Mouse (Mus musculus) liver, embryonic 13.5 days (tissue): ENCODE results near the gene Fndc8. TPM values are rescaled to one million over a fixed set of nuclear protein-coding genes. Genes with fewer than 3 reads are reported as not detected.
A peak's percentile ranks its signal among the peaks of the same experiment; 100 is the strongest.

Experiments used
- ATAC-seq: fragments of 200-750 bp; cut with Nextera tagmentation; 2 replicates; pipeline ENCODE4 v1.8.0; 2017; ENCODE audit warnings: low read depth, mild to moderate bottlenecking, moderate number of reproducible peaks, moderate library complexity
- DNase-seq: peaks from one replicate; pipeline ENCODE4 v3.0.0; 2022
- H3K27ac ChIP-seq: fragments of 300-500 bp; sonication (generic); 2 replicates; pipeline ENCODE4 v1.5.1; 2015; ENCODE audit warnings: moderate library complexity, mild to moderate bottlenecking, inconsistent platforms
- H3K27me3 ChIP-seq: fragments of 300-500 bp; sonication (generic); 2 replicates; pipeline ENCODE4 v1.6.1; 2015; ENCODE audit warnings: mild to moderate bottlenecking, inconsistent platforms
- H3K36me3 ChIP-seq: fragments of 300-500 bp; sonication (generic); 2 replicates; pipeline ENCODE4 v1.6.1; 2015; ENCODE audit warnings: mild to moderate bottlenecking, inconsistent platforms
- H3K4me1 ChIP-seq: fragments of 300-500 bp; sonication (generic); replicated peaks from 2 replicates; pipeline ENCODE4 v1.6.1; 2015; ENCODE audit warnings: inconsistent platforms
- H3K4me2 ChIP-seq: fragments of 300-500 bp; sonication (generic); 2 replicates; pipeline ENCODE4 v1.6.1; 2015; ENCODE audit warnings: inconsistent platforms, mild to moderate bottlenecking, moderate library complexity
- H3K4me3 ChIP-seq: fragments of 300-500 bp; sonication (generic); replicated peaks from 2 replicates; pipeline ENCODE4 v1.5.1; 2015; ENCODE audit warnings: mild to moderate bottlenecking, inconsistent platforms
- H3K9ac ChIP-seq: fragments of 300-500 bp; sonication (generic); 2 replicates; pipeline ENCODE4 v1.6.1; 2015; ENCODE audit warnings: mild to moderate bottlenecking, inconsistent platforms
- H3K9me3 ChIP-seq: fragments of 300-500 bp; sonication (generic); replicated peaks from 2 replicates; pipeline ENCODE4 v1.6.1; 2016; ENCODE audit warnings: inconsistent platforms
- WGBS: fragments of 180-500 bp; shearing (Covaris S2); methylation state at CpG from one replicate; pipeline ENCODE4 v1.1.7; 2015; ENCODE audit not compliant: insufficient replicate concordance; 5-methylcytosine and 5-hydroxymethylcytosine counted together
- polyA plus RNA-seq: library from polyadenylated mRNA; unstranded; fragments of >200 nt; fragmentation: Nextera tagmentation; extraction: Ambion mirVana; gene quantifications from 2 replicates; pipeline ENCODE4 v1.2.1, GENCODE M21; 2015

Gene Fndc8
- polyA plus RNA-seq, result 0.05 and 0.08 TPM in 2 replicates

GRCm38 (mm10) chr11:82891936-82892335 is at the start of gene Fndc8:
Gene Fndc8, plus strand, starts transcription at chr11:82892124.
- WGBS, result 37% methylated on average over 7 of the region's 7 CpGs
- no peak within 1 kb of the TSS for H3K9ac ChIP-seq
- no peaks in the 10 kb centered on the region for H3K36me3 ChIP-seq
- H3K27ac ChIP-seq, result no peak within 1 kb of the TSS
- DNase-seq (no peak), ATAC-seq (no peak)
- peaks cover 28% of the 10 kb centered on the region for H3K4me1 ChIP-seq
- H3K27me3 ChIP-seq, result peaks cover 11% of the 10 kb centered on the region; the same call in 1 of the 2 replicates
- no peaks in the 10 kb centered on the region for H3K9me3 ChIP-seq
- no peak within 1 kb of the TSS for H3K4me3 ChIP-seq
- H3K4me2 ChIP-seq, result no peak within 1 kb of the TSS

- Histone ChIP-seq H3K4me1 (peaks cover 99% of the 10 kb centered on the region), H3K27me3 (no peaks in the 10 kb centered on the region), H3K27ac (peak overlapping the region; percentile 99), H3K4me3 (peak overlapping the region; percentile 62), H3K9me3 (no peaks in the 10 kb centered on the region), H3K36me3 (peaks cover 13% of the 10 kb centered on the region; the same call in 1 of the 2 replicates), H3K9ac (peak overlapping the region; percentile 85), H3K4me2 (peak overlapping the region; percentile 92)
- ATAC-seq (no peak), DNase-seq (no peak)
- 38% methylated on average over 11 of the region's 11 CpGs for WGBS
Measured at GRCm38 (mm10) chr11:82844771-82845414, 47.0 kb upstream of the Fndc8 start.

DNA sequence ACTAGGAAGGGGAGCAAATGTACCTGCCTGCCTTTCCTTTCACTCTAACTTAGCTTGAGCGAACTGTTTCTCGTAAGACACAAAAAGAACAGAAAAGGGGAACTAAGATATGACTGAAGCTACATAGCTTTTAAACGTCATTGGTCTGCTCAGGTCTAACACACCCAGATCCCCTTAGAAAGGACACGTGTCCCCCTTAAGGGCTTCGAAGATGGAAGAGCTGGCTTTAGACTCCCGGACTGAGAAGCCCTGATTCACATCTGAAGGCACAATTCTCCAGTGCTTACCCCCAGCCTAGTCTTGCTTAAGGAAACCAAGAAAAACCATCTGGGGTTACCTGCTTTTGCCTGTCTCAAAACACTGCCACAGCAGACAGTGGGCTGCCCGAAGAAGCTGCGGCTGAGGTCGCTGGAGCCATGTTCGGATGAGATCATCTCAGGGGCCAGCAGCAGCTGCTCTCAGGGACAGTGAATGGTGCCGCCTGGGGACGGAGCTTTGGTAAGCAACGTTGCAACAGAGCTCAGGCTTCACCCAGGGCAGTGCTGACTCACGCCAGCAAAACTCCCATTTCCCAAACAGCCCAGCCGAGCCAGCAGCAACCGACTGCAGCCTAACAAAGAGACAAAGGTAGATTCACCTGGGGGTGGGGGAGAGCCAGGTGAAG is 46.4 kb upstream of the Fndc8 start:
- H3K4me3 ChIP-seq, result peak overlapping the region; percentile 62
- H3K27me3 ChIP-seq, result no peaks in the 10 kb centered on the region
- WGBS, result 5% methylated on average over 16 of the region's 16 CpGs
- peaks cover 99% of the 10 kb centered on the region for H3K4me1 ChIP-seq
- H3K9ac ChIP-seq, result peak overlapping the region; percentile 85
- no peaks in the 10 kb centered on the region for H3K9me3 ChIP-seq
- peak; percentile 87 for ATAC-seq
- H3K27ac ChIP-seq, result peak overlapping the region; percentile 99
- peak overlapping the region; percentile 92 for H3K4me2 ChIP-seq
- peak; percentile 79 for DNase-seq
- peaks cover 13% of the 10 kb centered on the region; the same call in 1 of the 2 replicates for H3K36me3 ChIP-seq

DNA sequence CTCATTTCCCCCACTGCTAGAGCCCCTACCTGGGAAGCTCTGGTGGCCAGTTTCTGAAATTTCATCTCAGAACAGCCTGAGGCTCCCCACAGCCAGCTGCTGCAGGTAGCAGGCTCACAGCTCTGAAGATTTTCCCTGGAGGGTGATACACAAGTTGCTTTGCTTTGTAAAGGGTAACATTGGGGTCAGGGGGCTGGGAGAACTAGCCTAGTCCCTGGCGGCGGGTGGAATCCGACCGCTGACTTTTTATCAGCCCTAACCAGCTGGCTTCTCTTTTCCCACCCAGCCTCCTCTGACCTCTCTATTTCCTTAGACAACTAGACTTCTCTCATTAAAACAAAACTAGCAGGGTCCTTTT is 45.9 kb upstream of the Fndc8 start:
- peaks cover 99% of the 10 kb centered on the region for H3K4me1 ChIP-seq
- H3K9ac ChIP-seq, result peak overlapping the region; percentile 85
- ATAC-seq (peak; percentile 84), DNase-seq (peak; percentile 79)
- H3K36me3 ChIP-seq, result peaks cover 13% of the 10 kb centered on the region; the same call in 1 of the 2 replicates
- H3K4me3 ChIP-seq, result peak overlapping the region; percentile 62
- WGBS, result 0% methylated on average over 4 of the region's 4 CpGs
- H3K4me2 ChIP-seq, result peak overlapping the region; percentile 92
- no peaks in the 10 kb centered on the region for H3K9me3 ChIP-seq
- peak overlapping the region; percentile 99 for H3K27ac ChIP-seq
- H3K27me3 ChIP-seq, result no peaks in the 10 kb centered on the region

GRCm38 (mm10) chr11:82846938-82847337 is 45.0 kb upstream of the Fndc8 start:
- H3K36me3 ChIP-seq, result peaks cover 13% of the 10 kb centered on the region; the same call in 1 of the 2 replicates
- ATAC-seq, result no peak
- no peaks in the 10 kb centered on the region for H3K9me3 ChIP-seq
- H3K4me2 ChIP-seq, result peak overlapping the region; percentile 92
- no peaks in the 10 kb centered on the region for H3K27me3 ChIP-seq
- peak overlapping the region; percentile 40 for H3K4me3 ChIP-seq
- peak; percentile 20 for DNase-seq
- WGBS, result 31% methylated on average over 3 of the region's 3 CpGs
- peak overlapping the region; percentile 99 for H3K27ac ChIP-seq
- peak overlapping the region; percentile 75 for H3K9ac ChIP-seq
- peaks cover 99% of the 10 kb centered on the region for H3K4me1 ChIP-seq

GRCm38 (mm10) chr11:82847571-82848000 is 44.3 kb upstream of the Fndc8 start:
- peak overlapping the region; percentile 99 for H3K27ac ChIP-seq
- 18% methylated on average over 6 of the region's 6 CpGs for WGBS
- peak overlapping the region; percentile 75 for H3K9ac ChIP-seq
- no peaks in the 10 kb centered on the region for H3K27me3 ChIP-seq
- H3K9me3 ChIP-seq, result no peaks in the 10 kb centered on the region
- H3K36me3 ChIP-seq, result peaks cover 11% of the 10 kb centered on the region; the same call in 1 of the 2 replicates
- peak overlapping the region; percentile 92 for H3K4me2 ChIP-seq
- H3K4me1 ChIP-seq, result peaks cover 99% of the 10 kb centered on the region
- peak; percentile 81 for DNase-seq
- peak; percentile 84 for ATAC-seq
- peak overlapping the region; percentile 40 for H3K4me3 ChIP-seq

GRCm38 (mm10) chr11:82850259-82850658 is 41.7 kb upstream of the Fndc8 start:
- 73% methylated on average over 5 of the region's 5 CpGs for WGBS
- peak overlapping the region; percentile 99 for H3K27ac ChIP-seq

GRCm38 (mm10) chr11:82852115-82852514 is 39.8 kb upstream of the Fndc8 start:
- no peaks in the 10 kb centered on the region for H3K9me3 ChIP-seq
- peaks cover 100% of the 10 kb centered on the region for H3K4me1 ChIP-seq
- 0 out of 2 replicates have a peak, but pooled peaks cover 5% of the 10 kb centered on the region for H3K36me3 ChIP-seq
- DNase-seq, result no peak
- H3K4me2 ChIP-seq, result peak overlapping the region; percentile 38
- no peak overlapping the region for H3K4me3 ChIP-seq
- H3K27me3 ChIP-seq, result no peaks in the 10 kb centered on the region
- ATAC-seq, result no peak
- H3K9ac ChIP-seq, result peak overlapping the region; percentile 53
- 74% methylated on average over 11 of the region's 11 CpGs for WGBS
- peak overlapping the region; percentile 99 for H3K27ac ChIP-seq

More at GRCm38 (mm10) chr11:82850259-82850658, 41.7 kb upstream of the Fndc8 start:
- DNase-seq (no peak), ATAC-seq (no peak)
- 0 out of 2 replicates have a peak, but pooled peaks cover 5% of the 10 kb centered on the region for H3K36me3 ChIP-seq
- no peak overlapping the region for H3K4me2 ChIP-seq
- no peaks in the 10 kb centered on the region for H3K9me3 ChIP-seq
- H3K4me3 ChIP-seq, result no peak overlapping the region
- H3K27me3 ChIP-seq, result no peaks in the 10 kb centered on the region
- H3K4me1 ChIP-seq, result peaks cover 99% of the 10 kb centered on the region
- peak overlapping the region; percentile 53 for H3K9ac ChIP-seq

GRCm38 (mm10) chr11:82852540-82852939 is 39.4 kb upstream of the Fndc8 start:
- no peak overlapping the region for H3K4me3 ChIP-seq
- 0 out of 2 replicates have a peak, but pooled peaks cover 5% of the 10 kb centered on the region for H3K36me3 ChIP-seq
- peak overlapping the region; percentile 53 for H3K9ac ChIP-seq
- WGBS, result 77% methylated on average over 10 of the region's 10 CpGs
- no peak for ATAC-seq
- no peaks in the 10 kb centered on the region for H3K9me3 ChIP-seq
- H3K27me3 ChIP-seq, result no peaks in the 10 kb centered on the region
- peaks cover 100% of the 10 kb centered on the region for H3K4me1 ChIP-seq
- peak overlapping the region; percentile 99 for H3K27ac ChIP-seq
- peak overlapping the region; percentile 38 for H3K4me2 ChIP-seq
- DNase-seq, result no peak

DNA sequence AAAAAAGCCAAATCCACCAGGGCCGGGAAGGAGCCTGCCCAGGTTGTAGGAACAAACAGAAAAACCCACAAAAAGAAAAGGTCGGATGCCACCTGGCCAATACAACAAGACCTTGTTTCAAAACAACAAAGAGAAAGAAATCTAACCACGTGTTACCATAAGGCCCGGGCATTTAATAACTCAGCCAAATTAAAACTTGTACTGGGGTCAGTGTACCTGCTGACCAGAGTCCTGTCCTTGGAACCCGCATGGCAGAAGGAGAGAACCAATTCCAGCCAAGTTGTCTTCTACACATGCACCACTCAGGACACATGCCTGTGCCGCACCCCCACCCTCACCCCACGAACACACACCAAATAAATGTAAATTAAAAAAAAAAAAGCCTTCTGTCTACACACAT is 39.0 kb upstream of the Fndc8 start:
- Histone ChIP-seq H3K4me2 (no peak overlapping the region), H3K4me1 (peaks cover 99% of the 10 kb centered on the region), H3K27ac (peak overlapping the region; percentile 99), H3K4me3 (no peak overlapping the region), H3K27me3 (no peaks in the 10 kb centered on the region), H3K9ac (peak overlapping the region; percentile 53), H3K36me3 (0 out of 2 replicates have a peak, but pooled peaks cover 5% of the 10 kb centered on the region), H3K9me3 (no peaks in the 10 kb centered on the region)
- no peak for ATAC-seq
- no peak for DNase-seq
- 82% methylated on average over 7 of the region's 7 CpGs for WGBS

DNA sequence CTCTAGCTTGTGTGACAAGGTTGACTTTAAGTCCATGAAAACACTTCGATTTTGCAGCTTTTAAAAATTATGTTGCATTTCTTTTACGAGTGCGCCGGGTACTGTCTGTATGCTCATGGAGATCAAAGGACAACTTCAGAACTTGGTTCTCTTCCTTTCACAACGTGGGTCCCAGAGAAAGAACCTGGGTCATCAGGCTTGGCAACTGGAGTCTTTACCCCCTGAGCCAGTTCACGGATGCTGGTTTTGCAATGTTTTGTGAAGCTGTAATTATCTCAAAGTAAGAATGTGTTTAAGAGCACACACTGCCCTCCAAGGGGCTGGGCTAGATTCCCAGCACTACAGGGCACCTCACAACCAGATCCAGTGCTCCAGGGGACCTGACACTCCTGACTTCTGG is 37.8 kb upstream of the Fndc8 start:
- H3K27me3 ChIP-seq, result no peaks in the 10 kb centered on the region
- H3K9ac ChIP-seq, result peak overlapping the region; percentile 33
- peaks cover 97% of the 10 kb centered on the region for H3K4me1 ChIP-seq
- WGBS, result 80% methylated on average over 6 of the region's 6 CpGs
- DNase-seq (no peak), ATAC-seq (no peak)
- H3K27ac ChIP-seq, result peak overlapping the region; percentile 99
- H3K36me3 ChIP-seq, result 0 out of 2 replicates have a peak, but pooled peaks cover 5% of the 10 kb centered on the region
- no peaks in the 10 kb centered on the region for H3K9me3 ChIP-seq
- no peak overlapping the region for H3K4me3 ChIP-seq
- H3K4me2 ChIP-seq, result no peak overlapping the region; the same call in 1 of the 2 replicates
